Mouse (Mus musculus): Measurements from ENCODE around the gene Cep97.

DNA sequence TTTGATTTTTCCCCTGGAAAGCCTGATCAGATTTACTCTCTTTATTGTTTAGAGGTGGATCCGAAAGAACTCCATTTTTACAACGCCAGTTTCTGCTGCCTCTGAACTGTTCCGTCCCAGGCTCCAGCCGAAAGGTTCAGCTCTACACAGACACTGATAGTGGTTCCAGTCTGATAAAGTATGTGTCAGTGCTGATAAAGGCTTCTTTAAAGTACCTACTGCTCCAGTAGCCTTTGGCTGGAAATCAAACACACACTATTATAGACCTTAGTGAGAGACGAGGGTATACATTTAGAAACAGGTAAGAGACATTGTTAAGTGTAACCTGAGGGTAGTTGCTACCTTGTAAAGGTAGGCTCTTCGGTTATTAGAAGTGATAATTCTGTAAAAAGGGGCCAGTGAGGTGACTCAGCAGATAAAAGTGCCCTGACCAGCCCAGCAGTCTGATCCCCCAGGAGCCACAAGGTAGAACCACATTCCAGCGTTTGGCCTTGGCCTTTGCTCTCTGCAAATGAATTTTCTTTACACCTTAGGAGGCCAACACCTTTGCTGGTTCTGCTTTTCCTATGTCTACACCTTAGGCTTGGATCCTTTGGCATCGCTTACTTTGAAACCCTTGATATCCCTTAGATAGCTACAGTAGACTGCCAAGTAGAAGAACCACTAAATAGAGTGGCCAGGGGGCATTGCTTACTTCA lies 41.1 kb downstream of the Cep97 start:
- no peak for TF ChIP-seq CTCF (IDR thresholded peaks at IDR 0.05; ENCODE audit: borderline replicate concordance, control insufficient read depth, extremely low read depth, insufficient read depth, low read length, poor library complexity)
- no peak for TF ChIP-seq POLR2A (IDR thresholded peaks at IDR 0.05; ENCODE audit: control insufficient read depth, extremely low read depth, insufficient read depth, low read length, poor library complexity)
